Mouse (Mus musculus) forebrain, embryonic 13.5 days (tissue): ENCODE measurements around the gene Adipor2. TPM values are rescaled to one million over a fixed set of nuclear protein-coding genes. Genes with fewer than 3 reads are reported as not detected.

Experiments used
- ATAC-seq: fragments of 200-750 bp; cut with Nextera tagmentation; 2 replicates; pipeline ENCODE4 v1.8.0; 2017
- H3K27ac ChIP-seq: fragments of 300-500 bp; sonication (generic); 2 replicates; pipeline ENCODE4 v1.5.1; 2015; ENCODE audit warnings: inconsistent platforms, mild to moderate bottlenecking, moderate library complexity
- H3K27me3 ChIP-seq: fragments of 300-500 bp; sonication (generic); 2 replicates; pipeline ENCODE4 v1.6.1; 2015; ENCODE audit warnings: mild to moderate bottlenecking, inconsistent platforms
- H3K36me3 ChIP-seq: fragments of 300-500 bp; sonication (generic); 2 replicates; pipeline ENCODE4 v1.6.1; 2015; ENCODE audit warnings: mild to moderate bottlenecking, inconsistent platforms; ENCODE audit not compliant: poor library complexity, severe bottlenecking
- H3K4me1 ChIP-seq: fragments of 300-500 bp; sonication (generic); 2 replicates; pipeline ENCODE4 v1.6.1; 2015; ENCODE audit warnings: inconsistent platforms
- H3K4me2 ChIP-seq: fragments of 300-500 bp; sonication (generic); 2 replicates; pipeline ENCODE4 v1.6.1; 2015; ENCODE audit warnings: inconsistent platforms, mild to moderate bottlenecking, moderate library complexity
- H3K4me3 ChIP-seq: fragments of 300-500 bp; sonication (generic); 2 replicates; pipeline ENCODE4 v1.5.1; 2015; ENCODE audit warnings: mild to moderate bottlenecking, inconsistent platforms
- H3K9ac ChIP-seq: fragments of 300-500 bp; sonication (generic); 2 replicates; pipeline ENCODE4 v1.6.1; 2015; ENCODE audit warnings: mild to moderate bottlenecking, inconsistent platforms
- H3K9me3 ChIP-seq: fragments of 300-500 bp; sonication (generic); replicated peaks from 2 replicates; pipeline ENCODE4 v1.6.1; 2016; ENCODE audit warnings: inconsistent platforms
- WGBS: fragments of 180-500 bp; shearing (Covaris S2); methylation state at CpG from one replicate; pipeline ENCODE4 v1.1.7; 2015; 5-methylcytosine and 5-hydroxymethylcytosine counted together
- polyA plus RNA-seq: library from polyadenylated mRNA; unstranded; fragments of >200 nt; fragmentation: Nextera tagmentation; extraction: Ambion mirVana; gene quantifications from 2 replicates; pipeline ENCODE4 v1.2.1, GENCODE M21; 2015

The Adipor2 gene
- polyA plus RNA-seq, 1 experiment from 2014 or later = 38.3 TPM

- ATAC-seq = peak; percentile 43; the same call in 1 of the 2 replicates
- no peaks in the 10 kb centered on the region for H3K27me3 ChIP-seq
- 13% methylated on average over 7 of the region's 7 CpGs for WGBS
- H3K4me3 ChIP-seq = no peak overlapping the region
- H3K36me3 ChIP-seq = no peaks in the 10 kb centered on the region
- no peak overlapping the region for H3K9ac ChIP-seq
- H3K4me1 ChIP-seq = peaks cover 14% of the 10 kb centered on the region
- H3K27ac ChIP-seq = peak overlapping the region; percentile 63; the same call in 1 of the 2 replicates
- no peak overlapping the region for H3K4me2 ChIP-seq
- H3K9me3 ChIP-seq = no peaks in the 10 kb centered on the region
Observed at GRCm38 (mm10) chr6:119418392-119419251, 1.1 kb upstream of the Adipor2 start.

GRCm38 (mm10) chr6:119417821-119418220 is 317 bp upstream of the Adipor2 start:
- Histone ChIP-seq H3K36me3 (no peaks in the 10 kb centered on the region), H3K4me3 (no peak overlapping the region), H3K9ac (no peak overlapping the region), H3K27ac (no peak overlapping the region), H3K4me2 (no peak overlapping the region), H3K9me3 (no peaks in the 10 kb centered on the region), H3K4me1 (peaks cover 14% of the 10 kb centered on the region), H3K27me3 (no peaks in the 10 kb centered on the region)
- ATAC-seq = no peak
- WGBS = 56% methylated on average over 7 of the region's 7 CpGs

GRCm38 (mm10) chr6:119416643-119417042 is 861 bp downstream of the Adipor2 start:
- no peak for ATAC-seq
- Histone ChIP-seq H3K4me2 (no peak overlapping the region), H3K4me3 (no peak overlapping the region), H3K27ac (no peak overlapping the region), H3K9me3 (no peaks in the 10 kb centered on the region), H3K9ac (no peak overlapping the region), H3K36me3 (no peaks in the 10 kb centered on the region), H3K27me3 (no peaks in the 10 kb centered on the region), H3K4me1 (peaks cover 14% of the 10 kb centered on the region)
- WGBS = 80% methylated on average over 6 of the region's 6 CpGs

- no peak overlapping the region for H3K9ac ChIP-seq
- WGBS = 91% methylated on average over 15 of the region's 15 CpGs
- H3K27ac ChIP-seq = no peak overlapping the region
- no peak overlapping the region for H3K4me2 ChIP-seq
- no peaks in the 10 kb centered on the region for H3K36me3 ChIP-seq
- H3K4me3 ChIP-seq = no peak overlapping the region
- no peaks in the 10 kb centered on the region for H3K9me3 ChIP-seq
- no peaks in the 10 kb centered on the region for H3K27me3 ChIP-seq
- peaks cover 17% of the 10 kb centered on the region for H3K4me1 ChIP-seq
- no peak for ATAC-seq
Observed at GRCm38 (mm10) chr6:119414262-119415043, 3.1 kb downstream of the Adipor2 start.

- WGBS = 94% methylated on average over 4 of the region's 4 CpGs
- ATAC-seq = no peak
Observed at GRCm38 (mm10) chr6:119412588-119412987, 4.9 kb downstream of the Adipor2 start.

GRCm38 (mm10) chr6:119411511-119411910 is 6.0 kb downstream of the Adipor2 start:
- Histone ChIP-seq H3K9ac (no peak overlapping the region), H3K27ac (no peak overlapping the region), H3K4me1 (peaks cover 4% of the 10 kb centered on the region; the same call in 1 of the 2 replicates), H3K36me3 (no peaks in the 10 kb centered on the region), H3K27me3 (no peaks in the 10 kb centered on the region), H3K9me3 (no peaks in the 10 kb centered on the region), H3K4me2 (no peak overlapping the region), H3K4me3 (no peak overlapping the region)
- 86% methylated on average over 3 of the region's 3 CpGs for WGBS
- ATAC-seq = no peak

More at GRCm38 (mm10) chr6:119412588-119412987, 4.9 kb downstream of the Adipor2 start:
- H3K9ac ChIP-seq = no peak overlapping the region
- no peak overlapping the region for H3K4me3 ChIP-seq
- H3K27me3 ChIP-seq = no peaks in the 10 kb centered on the region
- no peak overlapping the region for H3K27ac ChIP-seq
- no peaks in the 10 kb centered on the region for H3K36me3 ChIP-seq
- H3K4me1 ChIP-seq = peaks cover 8% of the 10 kb centered on the region
- H3K9me3 ChIP-seq = no peaks in the 10 kb centered on the region
- H3K4me2 ChIP-seq = no peak overlapping the region

GRCm38 (mm10) chr6:119409766-119410165 is 7.7 kb downstream of the Adipor2 start:
- Histone ChIP-seq H3K27me3 (no peaks in the 10 kb centered on the region), H3K4me2 (no peak overlapping the region), H3K4me3 (no peak overlapping the region), H3K36me3 (no peaks in the 10 kb centered on the region), H3K9ac (no peak overlapping the region), H3K9me3 (no peaks in the 10 kb centered on the region), H3K4me1 (peaks cover 4% of the 10 kb centered on the region; the same call in 1 of the 2 replicates), H3K27ac (no peak overlapping the region)
- WGBS = 45% methylated on average over 1 of the region's 1 CpGs
- no peak for ATAC-seq

GRCm38 (mm10) chr6:119408582-119408981 is 8.9 kb downstream of the Adipor2 start:
- Histone ChIP-seq H3K36me3 (no peaks in the 10 kb centered on the region), H3K4me3 (no peak overlapping the region)
- ATAC-seq = no peak

GRCm38 (mm10) chr6:119407818-119408217 is 9.7 kb downstream of the Adipor2 start:
- no peak overlapping the region for H3K27ac ChIP-seq
- ATAC-seq = no peak
- peaks cover 4% of the 10 kb centered on the region; the same call in 1 of the 2 replicates for H3K4me1 ChIP-seq
- no peaks in the 10 kb centered on the region for H3K9me3 ChIP-seq
- no peak overlapping the region for H3K9ac ChIP-seq
- H3K4me3 ChIP-seq = no peak overlapping the region
- no peaks in the 10 kb centered on the region for H3K27me3 ChIP-seq
- WGBS = 62% methylated on average over 6 of the region's 6 CpGs
- no peak overlapping the region for H3K4me2 ChIP-seq
- H3K36me3 ChIP-seq = no peaks in the 10 kb centered on the region

More at GRCm38 (mm10) chr6:119408582-119408981, 8.9 kb downstream of the Adipor2 start:
- no peak overlapping the region for H3K4me2 ChIP-seq
- no peaks in the 10 kb centered on the region for H3K9me3 ChIP-seq
- no peaks in the 10 kb centered on the region for H3K27me3 ChIP-seq
- peaks cover 4% of the 10 kb centered on the region; the same call in 1 of the 2 replicates for H3K4me1 ChIP-seq
- no peak overlapping the region for H3K27ac ChIP-seq
- 65% methylated on average over 9 of the region's 9 CpGs for WGBS
- H3K9ac ChIP-seq = no peak overlapping the region

GRCm38 (mm10) chr6:119406528-119406927 is 11.0 kb downstream of the Adipor2 start:
- H3K27ac ChIP-seq = no peak overlapping the region
- H3K4me2 ChIP-seq = no peak overlapping the region
- no peaks in the 10 kb centered on the region for H3K27me3 ChIP-seq
- H3K4me3 ChIP-seq = no peak overlapping the region
- H3K36me3 ChIP-seq = no peaks in the 10 kb centered on the region
- no peaks in the 10 kb centered on the region for H3K9me3 ChIP-seq
- peaks cover 4% of the 10 kb centered on the region; the same call in 1 of the 2 replicates for H3K4me1 ChIP-seq
- WGBS = 97% methylated on average over 8 of the region's 8 CpGs
- no peak overlapping the region for H3K9ac ChIP-seq
- ATAC-seq = no peak

- no peak for ATAC-seq
- Histone ChIP-seq H3K4me3 (no peak overlapping the region), H3K9me3 (no peaks in the 10 kb centered on the region), H3K4me2 (no peak overlapping the region), H3K27me3 (no peaks in the 10 kb centered on the region), H3K9ac (no peak overlapping the region), H3K27ac (no peak overlapping the region), H3K4me1 (peaks cover 4% of the 10 kb centered on the region; the same call in 1 of the 2 replicates), H3K36me3 (no peaks in the 10 kb centered on the region)
- WGBS = 85% methylated on average over 7 of the region's 7 CpGs
Observed at GRCm38 (mm10) chr6:119405310-119405709, 12.2 kb downstream of the Adipor2 start.

- H3K4me3 ChIP-seq = no peak overlapping the region
- H3K4me2 ChIP-seq = no peak overlapping the region
- H3K36me3 ChIP-seq = no peaks in the 10 kb centered on the region
- no peak for ATAC-seq
- no peaks in the 10 kb centered on the region for H3K9me3 ChIP-seq
- no peaks in the 10 kb centered on the region for H3K27me3 ChIP-seq
- no peak overlapping the region for H3K9ac ChIP-seq
- whole genome bisulfite sequencing = 92% methylated on average over 4 of the region's 4 CpGs
- no peak overlapping the region for H3K27ac ChIP-seq
- peaks cover under 1% of the 10 kb centered on the region; the same call in 1 of the 2 replicates for H3K4me1 ChIP-seq
Observed at GRCm38 (mm10) chr6:119404854-119405253, 12.7 kb downstream of the Adipor2 start.
